Mouse (Mus musculus): Measurements from ENCODE around the gene Kcnk3. TPM values are rescaled to one million over a fixed set of nuclear protein-coding genes. Genes with fewer than 3 reads are reported as not detected.

The Kcnk3 gene
- not detected in 2 replicates for polyA plus RNA-seq (2012; ENCODE audit: insufficient read depth, low replicate concordance)

GRCm38 (mm10) chr5:30587681-30588300, at the start of gene Kcnk3:
Gene Kcnk3, plus strand, starts transcription at chr5:30588170.
- H3K9me3 ChIP-seq: no peaks in the 10 kb centered on the region
- TF ChIP-seq FLI1 (IDR thresholded peaks at IDR 0.05; ENCODE audit: low read length) (no peak), GATA1 (IDR thresholded peaks at IDR 0.05; ENCODE audit: borderline replicate concordance, low read length) (no peak)
- peaks cover 10% of the 10 kb centered on the region for H3K4me1 ChIP-seq
- H3K4me3 ChIP-seq (replicated peaks): peak within 1 kb of the TSS; percentile 83
- peaks cover 90% of the 10 kb centered on the region for H3K27me3 ChIP-seq (replicated peaks)
- no peaks in the 10 kb centered on the region for H3K36me3 ChIP-seq (replicated peaks; ENCODE audit: low read length)

- Histone ChIP-seq H3K4me1 (no peaks in the 10 kb centered on the region), H3K36me3 (replicated peaks; ENCODE audit: low read length) (no peaks in the 10 kb centered on the region), H3K9me3 (no peaks in the 10 kb centered on the region), H3K27me3 (replicated peaks) (peaks cover 52% of the 10 kb centered on the region), H3K4me3 (replicated peaks) (no peak within 1 kb of the TSS)
- TF ChIP-seq FLI1 (IDR thresholded peaks at IDR 0.05; ENCODE audit: low read length): no peak
- no peak for TF ChIP-seq GATA1 (IDR thresholded peaks at IDR 0.05; ENCODE audit: borderline replicate concordance, low read length)
These were observed 42.3 kb upstream of the Kcnk3 start, which contains the start of gene Cib4 for GRCm38 (mm10) chr5:30545698-30546097. Gene Cib4, minus strand, starts transcription at chr5:30545836.

- Histone ChIP-seq H3K4me3 (replicated peaks) (no peak overlapping the region), H3K36me3 (replicated peaks; ENCODE audit: low read length) (no peaks in the 10 kb centered on the region), H3K4me1 (no peaks in the 10 kb centered on the region), H3K9me3 (no peaks in the 10 kb centered on the region), H3K27me3 (replicated peaks) (peaks cover 50% of the 10 kb centered on the region)
- no peak for TF ChIP-seq GATA1 (IDR thresholded peaks at IDR 0.05; ENCODE audit: borderline replicate concordance, low read length)
- no peak for TF ChIP-seq FLI1 (IDR thresholded peaks at IDR 0.05; ENCODE audit: low read length)
These were observed 39.3 kb upstream of the Kcnk3 start for GRCm38 (mm10) chr5:30548681-30549080.

GRCm38 (mm10) chr5:30550334-30551021, 37.5 kb upstream of the Kcnk3 start:
- no peaks in the 10 kb centered on the region for H3K9me3 ChIP-seq
- no peaks in the 10 kb centered on the region for H3K4me1 ChIP-seq
- peaks cover 48% of the 10 kb centered on the region for H3K27me3 ChIP-seq (replicated peaks)
- no peaks in the 10 kb centered on the region for H3K36me3 ChIP-seq (replicated peaks; ENCODE audit: low read length)
- TF ChIP-seq FLI1 (IDR thresholded peaks at IDR 0.05; ENCODE audit: low read length) (no peak), GATA1 (IDR thresholded peaks at IDR 0.05; ENCODE audit: borderline replicate concordance, low read length) (no peak)
- H3K4me3 ChIP-seq (replicated peaks): no peak overlapping the region

GRCm38 (mm10) chr5:30551022-30551638, 36.8 kb upstream of the Kcnk3 start:
- H3K36me3 ChIP-seq (replicated peaks; ENCODE audit: low read length): no peaks in the 10 kb centered on the region
- H3K9me3 ChIP-seq: no peaks in the 10 kb centered on the region
- peaks cover 41% of the 10 kb centered on the region for H3K27me3 ChIP-seq (replicated peaks)
- H3K4me3 ChIP-seq (replicated peaks): no peak overlapping the region
- no peaks in the 10 kb centered on the region for H3K4me1 ChIP-seq
- TF ChIP-seq GATA1 (IDR thresholded peaks at IDR 0.05; ENCODE audit: borderline replicate concordance, low read length): no peak
- TF ChIP-seq FLI1 (IDR thresholded peaks at IDR 0.05; ENCODE audit: low read length): no peak

- Histone ChIP-seq H3K9me3 (no peaks in the 10 kb centered on the region), H3K4me3 (replicated peaks) (no peak overlapping the region)
- TF ChIP-seq GATA1 (IDR thresholded peaks at IDR 0.05; ENCODE audit: borderline replicate concordance, low read length) (no peak), FLI1 (IDR thresholded peaks at IDR 0.05; ENCODE audit: low read length) (no peak)
These were observed 36.0 kb upstream of the Kcnk3 start for GRCm38 (mm10) chr5:30552006-30552405.

GRCm38 (mm10) chr5:30553936-30554335, 34.0 kb upstream of the Kcnk3 start:
- Histone ChIP-seq H3K9me3 (no peaks in the 10 kb centered on the region; the same call in 1 of the 2 replicates), H3K4me3 (replicated peaks) (no peak overlapping the region), H3K36me3 (replicated peaks; ENCODE audit: low read length) (no peaks in the 10 kb centered on the region), H3K27me3 (replicated peaks) (peaks cover 36% of the 10 kb centered on the region), H3K4me1 (no peaks in the 10 kb centered on the region)
- no peak for TF ChIP-seq GATA1 (IDR thresholded peaks at IDR 0.05; ENCODE audit: borderline replicate concordance, low read length)
- no peak for TF ChIP-seq FLI1 (IDR thresholded peaks at IDR 0.05; ENCODE audit: low read length)

More at GRCm38 (mm10) chr5:30552006-30552405, 36.0 kb upstream of the Kcnk3 start:
- Histone ChIP-seq H3K4me1 (no peaks in the 10 kb centered on the region), H3K27me3 (replicated peaks) (peaks cover 39% of the 10 kb centered on the region), H3K36me3 (replicated peaks; ENCODE audit: low read length) (no peaks in the 10 kb centered on the region)

GRCm38 (mm10) chr5:30554981-30555380, 33.0 kb upstream of the Kcnk3 start:
- Histone ChIP-seq H3K4me3 (replicated peaks) (no peak overlapping the region), H3K36me3 (replicated peaks; ENCODE audit: low read length) (no peaks in the 10 kb centered on the region), H3K4me1 (no peaks in the 10 kb centered on the region), H3K9me3 (no peaks in the 10 kb centered on the region; the same call in 1 of the 2 replicates), H3K27me3 (replicated peaks) (peaks cover 39% of the 10 kb centered on the region)
- no peak for TF ChIP-seq FLI1 (IDR thresholded peaks at IDR 0.05; ENCODE audit: low read length)
- TF ChIP-seq GATA1 (IDR thresholded peaks at IDR 0.05; ENCODE audit: borderline replicate concordance, low read length): no peak

GRCm38 (mm10) chr5:30556284-30556683, 31.7 kb upstream of the Kcnk3 start:
- H3K9me3 ChIP-seq: no peaks in the 10 kb centered on the region; the same call in 1 of the 2 replicates
- H3K4me3 ChIP-seq (replicated peaks): no peak overlapping the region
- TF ChIP-seq GATA1 (IDR thresholded peaks at IDR 0.05; ENCODE audit: borderline replicate concordance, low read length): no peak
- TF ChIP-seq FLI1 (IDR thresholded peaks at IDR 0.05; ENCODE audit: low read length): no peak
- H3K4me1 ChIP-seq: no peaks in the 10 kb centered on the region
- no peaks in the 10 kb centered on the region for H3K36me3 ChIP-seq (replicated peaks; ENCODE audit: low read length)
- H3K27me3 ChIP-seq (replicated peaks): peaks cover 35% of the 10 kb centered on the region

- TF ChIP-seq FLI1 (IDR thresholded peaks at IDR 0.05; ENCODE audit: low read length) (no peak), GATA1 (IDR thresholded peaks at IDR 0.05; ENCODE audit: borderline replicate concordance, low read length) (no peak)
- H3K9me3 ChIP-seq: no peaks in the 10 kb centered on the region; the same call in 1 of the 2 replicates
- no peak overlapping the region for H3K4me3 ChIP-seq (replicated peaks)
- H3K27me3 ChIP-seq (replicated peaks): peaks cover 28% of the 10 kb centered on the region
- H3K4me1 ChIP-seq: no peaks in the 10 kb centered on the region
- H3K36me3 ChIP-seq (replicated peaks; ENCODE audit: low read length): no peaks in the 10 kb centered on the region
These were observed 28.5 kb upstream of the Kcnk3 start for GRCm38 (mm10) chr5:30559421-30559820.

Measured in megakaryocyte, embryonic 14.5 days (primary cell).